Mouse (Mus musculus): ENCODE measurements around the gene Ccr4.

DNA sequence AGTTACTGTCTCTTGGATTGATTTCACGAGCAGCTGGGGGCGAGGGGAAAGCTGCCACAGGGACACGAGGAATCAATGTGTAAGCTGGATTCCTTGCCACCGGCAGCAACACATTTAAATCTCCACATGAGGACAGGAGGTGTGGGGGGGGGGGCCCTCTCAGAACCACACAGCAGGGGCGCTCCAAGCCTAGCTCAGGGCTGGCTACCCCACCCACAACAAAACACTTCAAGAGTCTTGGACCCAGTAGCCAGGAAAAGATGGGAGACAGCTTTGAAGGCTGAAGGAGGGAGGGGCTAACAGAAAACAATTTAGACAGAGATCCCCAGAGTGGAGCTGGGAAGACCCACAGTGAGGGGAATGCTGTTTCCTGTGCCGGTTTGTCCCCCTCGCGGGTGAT, 21.2 kb upstream of the Ccr4 start:
- TF ChIP-seq CTCF (IDR thresholded peaks at IDR 0.05; ENCODE audit: extremely low read depth, insufficient read depth, low read length) (no peak), POLR2A (IDR thresholded peaks at IDR 0.05; ENCODE audit: extremely low read depth, insufficient read depth, low read length) (no peak)

All from cortical plate, adult 2 months (tissue).